Mouse (Mus musculus): ENCODE results near the gene Kat2b. TPM values are rescaled to one million over a fixed set of nuclear protein-coding genes. Genes with fewer than 3 reads are reported as not detected.
"Not testable (repeated sequence)": the region's sequence is repeated elsewhere in the genome, so short reads cannot be mapped to it uniquely, and the experiment has no call there.

Kat2b gene
- polyA plus RNA-seq, 1 experiment from 2014 or later = 5.5 TPM

DNA sequence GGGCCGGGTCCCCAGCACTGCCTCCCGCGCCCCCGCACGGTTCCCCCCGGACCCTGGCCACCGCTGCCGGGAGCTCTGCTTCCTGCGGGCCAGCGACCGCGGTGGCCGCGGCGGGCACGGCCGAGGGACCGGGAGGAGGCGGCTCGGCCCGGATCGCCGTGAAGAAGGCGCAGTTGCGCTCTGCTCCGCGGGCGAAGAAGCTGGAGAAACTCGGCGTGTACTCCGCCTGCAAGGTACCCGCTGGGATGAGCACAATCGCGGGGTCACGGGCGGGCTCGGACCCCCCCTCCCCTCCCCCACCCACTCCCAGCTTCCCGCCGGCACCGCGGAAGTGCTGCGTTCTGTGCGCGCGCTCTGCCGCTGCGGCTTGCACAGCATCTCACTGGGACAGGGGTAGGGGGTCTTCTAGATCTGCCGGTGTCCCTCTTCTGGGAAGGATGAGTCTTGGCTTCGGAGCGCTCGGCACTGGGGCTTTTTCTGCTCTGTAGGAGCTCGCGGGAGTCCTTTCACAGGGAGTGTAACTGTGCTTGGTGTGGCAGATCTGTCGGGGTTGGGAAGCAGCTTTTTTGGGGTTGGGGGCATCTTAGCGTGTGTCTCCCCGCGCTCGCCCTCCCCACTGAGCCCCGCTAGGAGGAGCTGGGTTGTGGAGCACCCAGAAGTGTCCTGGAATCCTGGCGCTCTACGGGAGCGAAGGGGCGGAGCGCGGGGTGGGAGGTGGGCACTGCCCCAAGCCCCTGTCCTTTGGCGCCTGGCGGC is 863 bp downstream of the Kat2b start:
- Histone ChIP-seq H3K4me1 (ENCODE audit: control insufficient read depth, insufficient read depth, low read length) (peaks cover 6% of the 10 kb centered on the region), H3K36me3 (ENCODE audit: control insufficient read depth, insufficient read depth, low read length) (no peaks in the 10 kb centered on the region), H3K4me2 (peak overlapping the region; percentile 93), H3K9ac (ENCODE audit: low read length) (peak overlapping the region; percentile 94), H3K27ac (ENCODE audit: low read depth, low read length) (peak overlapping the region; percentile 94), H3K9me3 (ENCODE audit: control insufficient read depth, low read length) (no peaks in the 10 kb centered on the region), H3K27me3 (ENCODE audit: control insufficient read depth, insufficient read depth, low read length) (no peaks in the 10 kb centered on the region), H3K4me3 (ENCODE audit: low read depth, low read length) (peak overlapping the region; percentile 89)
- ATAC-seq (ENCODE audit: low FRiP score) (peak; percentile 72), DNase-seq (ENCODE audit: low spot score, missing footprints) (peak; percentile 98)
- under 1% methylated on average over 49 of the region's 67 CpGs for WGBS

- Histone ChIP-seq H3K4me2 (peak overlapping the region; percentile 93), H3K9me3 (ENCODE audit: control insufficient read depth, low read length) (no peaks in the 10 kb centered on the region), H3K9ac (ENCODE audit: low read length) (peak overlapping the region; percentile 94), H3K4me3 (ENCODE audit: low read depth, low read length) (peak overlapping the region; percentile 89), H3K4me1 (ENCODE audit: control insufficient read depth, insufficient read depth, low read length) (peaks cover 6% of the 10 kb centered on the region), H3K36me3 (ENCODE audit: control insufficient read depth, insufficient read depth, low read length) (no peaks in the 10 kb centered on the region), H3K27me3 (ENCODE audit: control insufficient read depth, insufficient read depth, low read length) (no peaks in the 10 kb centered on the region), H3K27ac (ENCODE audit: low read depth, low read length) (peak overlapping the region; percentile 94)
- WGBS = 1% methylated on average over 15 of the region's 15 CpGs
- DNase-seq (ENCODE audit: low spot score, missing footprints) = peak; percentile 94
- ATAC-seq (ENCODE audit: low FRiP score) = peak; percentile 83
Observed at GRCm38 (mm10) chr17:53568118-53568517, 1.5 kb downstream of the Kat2b start.

- DNase-seq (ENCODE audit: low spot score, missing footprints) (no peak), ATAC-seq (ENCODE audit: low FRiP score) (no peak)
- Histone ChIP-seq H3K4me3 (ENCODE audit: low read depth, low read length) (peak overlapping the region; percentile 89), H3K27ac (ENCODE audit: low read depth, low read length) (no peak overlapping the region), H3K4me2 (peak overlapping the region; percentile 93), H3K36me3 (ENCODE audit: control insufficient read depth, insufficient read depth, low read length) (no peaks in the 10 kb centered on the region), H3K9me3 (ENCODE audit: control insufficient read depth, low read length) (no peaks in the 10 kb centered on the region), H3K27me3 (ENCODE audit: control insufficient read depth, insufficient read depth, low read length) (no peaks in the 10 kb centered on the region), H3K4me1 (ENCODE audit: control insufficient read depth, insufficient read depth, low read length) (peaks cover 6% of the 10 kb centered on the region), H3K9ac (ENCODE audit: low read length) (peak overlapping the region; percentile 94)
- WGBS = 38% methylated on average over 8 of the region's 8 CpGs
Observed at GRCm38 (mm10) chr17:53568734-53569386, 2.2 kb downstream of the Kat2b start.

GRCm38 (mm10) chr17:53569829-53570228 is 3.2 kb downstream of the Kat2b start:
- WGBS = 56% methylated on average over 6 of the region's 6 CpGs
- H3K27me3 ChIP-seq (ENCODE audit: control insufficient read depth, insufficient read depth, low read length) = no peaks in the 10 kb centered on the region
- no peak overlapping the region for H3K9ac ChIP-seq (ENCODE audit: low read length)

GRCm38 (mm10) chr17:53570361-53570875 is 3.8 kb downstream of the Kat2b start:
- H3K9me3 ChIP-seq (ENCODE audit: control insufficient read depth, low read length) = no peaks in the 10 kb centered on the region
- H3K27me3 ChIP-seq (ENCODE audit: control insufficient read depth, insufficient read depth, low read length) = no peaks in the 10 kb centered on the region
- DNase-seq (ENCODE audit: low spot score, missing footprints) = no peak
- no peak for ATAC-seq (ENCODE audit: low FRiP score)
- no peaks in the 10 kb centered on the region for H3K36me3 ChIP-seq (ENCODE audit: control insufficient read depth, insufficient read depth, low read length)
- no peak overlapping the region for H3K4me2 ChIP-seq
- WGBS = 31% methylated on average over 10 of the region's 10 CpGs
- no peak overlapping the region for H3K27ac ChIP-seq (ENCODE audit: low read depth, low read length)
- no peak overlapping the region for H3K9ac ChIP-seq (ENCODE audit: low read length)
- no peak overlapping the region for H3K4me3 ChIP-seq (ENCODE audit: low read depth, low read length)
- H3K4me1 ChIP-seq (ENCODE audit: control insufficient read depth, insufficient read depth, low read length) = peaks cover 6% of the 10 kb centered on the region

More at GRCm38 (mm10) chr17:53569829-53570228, 3.2 kb downstream of the Kat2b start:
- no peak for ATAC-seq (ENCODE audit: low FRiP score)
- Histone ChIP-seq H3K4me2 (no peak overlapping the region), H3K4me1 (ENCODE audit: control insufficient read depth, insufficient read depth, low read length) (peaks cover 6% of the 10 kb centered on the region), H3K36me3 (ENCODE audit: control insufficient read depth, insufficient read depth, low read length) (no peaks in the 10 kb centered on the region), H3K27ac (ENCODE audit: low read depth, low read length) (no peak overlapping the region), H3K4me3 (ENCODE audit: low read depth, low read length) (no peak overlapping the region), H3K9me3 (ENCODE audit: control insufficient read depth, low read length) (no peaks in the 10 kb centered on the region)
- DNase-seq (ENCODE audit: low spot score, missing footprints) = peak; percentile 86

DNA sequence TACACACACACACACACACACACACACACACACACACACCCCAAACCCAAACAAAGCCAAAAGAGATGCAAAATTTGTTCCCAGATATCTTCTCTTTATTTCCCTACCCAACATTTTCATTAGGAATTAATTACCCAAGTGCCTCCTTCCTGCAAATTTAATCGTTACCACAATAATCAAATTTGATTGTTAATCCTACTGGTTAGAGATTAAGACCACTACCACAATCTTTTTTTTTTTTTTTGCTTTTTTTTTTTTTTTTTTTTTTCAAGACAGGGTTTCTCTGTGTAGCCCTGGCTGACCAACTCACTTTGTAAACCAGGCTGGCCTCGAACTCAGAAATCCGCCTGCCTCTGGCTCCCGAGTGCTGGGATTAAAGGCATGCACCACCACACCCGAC is 4.3 kb downstream of the Kat2b start:
- not testable (repeated sequence) for H3K4me3 ChIP-seq (ENCODE audit: low read depth, low read length); H3K27ac ChIP-seq (ENCODE audit: low read depth, low read length); H3K4me2 ChIP-seq; H3K9ac ChIP-seq (ENCODE audit: low read length); H3K9me3 ChIP-seq (ENCODE audit: control insufficient read depth, low read length); H3K27me3 ChIP-seq (ENCODE audit: control insufficient read depth, insufficient read depth, low read length); DNase-seq (ENCODE audit: low spot score, missing footprints); H3K4me1 ChIP-seq (ENCODE audit: control insufficient read depth, insufficient read depth, low read length); H3K36me3 ChIP-seq (ENCODE audit: control insufficient read depth, insufficient read depth, low read length); ATAC-seq (ENCODE audit: low FRiP score)
- 86% methylated on average over 5 of the region's 5 CpGs for WGBS

GRCm38 (mm10) chr17:53573019-53573556 is 6.4 kb downstream of the Kat2b start:
- Histone ChIP-seq H3K9ac (ENCODE audit: low read length) (no peak overlapping the region), H3K27ac (ENCODE audit: low read depth, low read length) (no peak overlapping the region), H3K36me3 (ENCODE audit: control insufficient read depth, insufficient read depth, low read length) (no peaks in the 10 kb centered on the region), H3K4me1 (ENCODE audit: control insufficient read depth, insufficient read depth, low read length) (peaks cover 3% of the 10 kb centered on the region; the same call in 1 of the 2 replicates), H3K4me2 (no peak overlapping the region), H3K4me3 (ENCODE audit: low read depth, low read length) (no peak overlapping the region), H3K27me3 (ENCODE audit: control insufficient read depth, insufficient read depth, low read length) (no peaks in the 10 kb centered on the region), H3K9me3 (ENCODE audit: control insufficient read depth, low read length) (no peaks in the 10 kb centered on the region)
- DNase-seq (ENCODE audit: low spot score, missing footprints) (no peak), ATAC-seq (ENCODE audit: low FRiP score) (no peak)
- 84% methylated on average over 4 of the region's 4 CpGs for WGBS

- Histone ChIP-seq H3K9ac (ENCODE audit: low read length) (no peak overlapping the region), H3K4me3 (ENCODE audit: low read depth, low read length) (no peak overlapping the region), H3K27ac (ENCODE audit: low read depth, low read length) (no peak overlapping the region), H3K4me2 (no peak overlapping the region), H3K27me3 (ENCODE audit: control insufficient read depth, insufficient read depth, low read length) (no peaks in the 10 kb centered on the region), H3K4me1 (ENCODE audit: control insufficient read depth, insufficient read depth, low read length) (no peaks in the 10 kb centered on the region), H3K9me3 (ENCODE audit: control insufficient read depth, low read length) (no peaks in the 10 kb centered on the region), H3K36me3 (ENCODE audit: control insufficient read depth, insufficient read depth, low read length) (no peaks in the 10 kb centered on the region)
- WGBS = 90% methylated on average over 2 of the region's 2 CpGs
- DNase-seq (ENCODE audit: low spot score, missing footprints) (no peak), ATAC-seq (ENCODE audit: low FRiP score) (no peak)
Observed at GRCm38 (mm10) chr17:53577151-53577550, 10.5 kb downstream of the Kat2b start.

- Histone ChIP-seq H3K4me1 (ENCODE audit: control insufficient read depth, insufficient read depth, low read length) (no peaks in the 10 kb centered on the region), H3K36me3 (ENCODE audit: control insufficient read depth, insufficient read depth, low read length) (no peaks in the 10 kb centered on the region), H3K27ac (ENCODE audit: low read depth, low read length) (no peak overlapping the region), H3K9me3 (ENCODE audit: control insufficient read depth, low read length) (no peaks in the 10 kb centered on the region), H3K4me3 (ENCODE audit: low read depth, low read length) (no peak overlapping the region), H3K4me2 (no peak overlapping the region), H3K27me3 (ENCODE audit: control insufficient read depth, insufficient read depth, low read length) (no peaks in the 10 kb centered on the region), H3K9ac (ENCODE audit: low read length) (no peak overlapping the region)
- DNase-seq (ENCODE audit: low spot score, missing footprints) (no peak), ATAC-seq (ENCODE audit: low FRiP score) (no peak)
- WGBS = 91% methylated on average over 5 of the region's 5 CpGs
Observed at GRCm38 (mm10) chr17:53577754-53578153, 11.1 kb downstream of the Kat2b start.

Measured in midbrain, embryonic 11.5 days (tissue).